Mouse (Mus musculus): ENCODE results near the gene Rhbdf2. TPM values are rescaled to one million over a fixed set of nuclear protein-coding genes. Genes with fewer than 3 reads are reported as not detected.
"Not testable (repeated sequence)": the region's sequence is repeated elsewhere in the genome, so short reads cannot be mapped to it uniquely, and the experiment has no call there.

Rhbdf2 gene
- total RNA-seq (2017): 2.1 and 2.4 TPM in 2 replicates

GRCm38 (mm10) chr11:116626299-116627071 is at the start of gene Rhbdf2:
Gene Rhbdf2, minus strand, starts transcription at chr11:116627019.
- no peak for ATAC-seq (replicated peaks; ENCODE audit: low read depth, poor library complexity, severe bottlenecking)

- no peak for ATAC-seq (replicated peaks; ENCODE audit: low read depth, poor library complexity, severe bottlenecking)
Observed at GRCm38 (mm10) chr11:116676175-116676976, 49.6 kb upstream of the Rhbdf2 start.

DNA sequence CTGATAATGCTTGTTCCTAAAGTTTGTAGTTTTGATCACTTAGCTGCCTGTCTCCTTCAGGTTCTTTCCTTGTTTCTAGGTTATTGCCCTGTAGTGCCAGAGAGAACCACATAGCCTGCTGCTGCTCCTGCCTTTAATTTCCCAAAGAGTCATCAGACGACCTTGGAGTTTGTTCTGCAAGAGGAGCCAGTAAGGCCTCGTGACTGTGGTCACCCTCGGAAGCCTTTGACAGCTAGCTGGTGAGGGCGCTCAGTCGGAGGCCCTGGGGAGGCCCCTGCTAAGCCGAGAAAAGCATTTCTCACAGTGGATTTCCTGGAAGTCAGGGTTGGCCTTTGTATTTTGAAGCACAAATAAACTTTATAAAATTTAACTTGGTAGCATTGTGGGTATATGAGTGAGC is 48.6 kb upstream of the Rhbdf2 start:
- ATAC-seq (replicated peaks; ENCODE audit: low read depth, poor library complexity, severe bottlenecking): not testable (repeated sequence)

GRCm38 (mm10) chr11:116674616-116675379 is 48.0 kb upstream of the Rhbdf2 start:
- no peak for ATAC-seq (replicated peaks; ENCODE audit: low read depth, poor library complexity, severe bottlenecking)

- no peak for ATAC-seq (replicated peaks; ENCODE audit: low read depth, poor library complexity, severe bottlenecking)
Observed at GRCm38 (mm10) chr11:116673410-116673809, 46.6 kb upstream of the Rhbdf2 start.

DNA sequence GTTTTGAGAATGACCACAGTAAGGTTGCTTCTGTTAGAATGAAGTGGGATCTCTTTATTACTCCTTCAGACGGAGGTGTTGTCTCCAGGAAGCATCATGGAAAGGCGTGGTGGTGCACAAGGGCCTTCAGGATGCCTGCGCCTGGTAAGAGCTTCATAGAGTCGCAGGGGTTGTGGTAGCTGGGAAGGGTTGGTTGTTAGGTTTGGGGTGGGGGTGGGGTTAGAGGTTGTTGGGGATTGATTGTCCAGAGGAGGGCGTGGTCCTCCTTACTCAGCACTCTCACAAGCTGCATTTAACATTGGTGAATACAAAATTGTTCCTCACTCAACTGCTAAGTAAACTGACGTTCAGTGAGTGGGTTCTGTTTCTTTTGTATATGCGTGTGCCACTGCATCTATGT is 45.8 kb upstream of the Rhbdf2 start:
- ATAC-seq (replicated peaks; ENCODE audit: low read depth, poor library complexity, severe bottlenecking): no peak

DNA sequence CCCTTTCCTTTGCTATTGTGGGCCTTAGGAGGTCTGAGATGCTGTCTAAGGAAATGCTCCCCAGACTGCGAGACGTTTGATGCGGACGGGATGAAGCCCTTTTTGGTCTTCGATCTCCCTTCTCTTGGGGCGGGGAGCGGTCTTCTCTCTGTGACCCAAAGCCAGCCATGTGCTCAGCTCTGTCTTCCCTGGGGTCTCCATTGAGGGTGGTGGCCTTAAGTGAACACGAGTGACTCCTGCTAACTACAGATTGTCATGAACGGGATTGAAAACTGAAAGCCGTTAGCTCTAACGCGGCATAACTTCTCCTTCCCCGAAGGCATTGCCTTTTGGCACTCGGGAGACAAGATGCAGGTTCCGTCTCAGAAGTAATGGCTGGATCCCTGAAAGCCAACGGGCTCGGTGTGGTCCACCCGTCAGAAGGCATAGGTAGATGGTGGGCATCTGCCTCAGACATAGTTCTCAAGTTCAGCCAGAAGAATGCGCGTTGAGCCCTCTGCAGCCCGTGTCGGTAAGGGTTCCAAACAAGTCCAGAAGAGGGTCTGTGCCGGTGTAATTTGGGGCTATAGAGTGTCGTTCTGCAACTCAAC is 45.1 kb upstream of the Rhbdf2 start:
- no peak for ATAC-seq (replicated peaks; ENCODE audit: low read depth, poor library complexity, severe bottlenecking)

GRCm38 (mm10) chr11:116671112-116671844 is 44.5 kb upstream of the Rhbdf2 start:
- ATAC-seq (replicated peaks; ENCODE audit: low read depth, poor library complexity, severe bottlenecking): peak; percentile 94

GRCm38 (mm10) chr11:116670386-116670785 is 43.6 kb upstream of the Rhbdf2 start:
- no peak for ATAC-seq (replicated peaks; ENCODE audit: low read depth, poor library complexity, severe bottlenecking)

DNA sequence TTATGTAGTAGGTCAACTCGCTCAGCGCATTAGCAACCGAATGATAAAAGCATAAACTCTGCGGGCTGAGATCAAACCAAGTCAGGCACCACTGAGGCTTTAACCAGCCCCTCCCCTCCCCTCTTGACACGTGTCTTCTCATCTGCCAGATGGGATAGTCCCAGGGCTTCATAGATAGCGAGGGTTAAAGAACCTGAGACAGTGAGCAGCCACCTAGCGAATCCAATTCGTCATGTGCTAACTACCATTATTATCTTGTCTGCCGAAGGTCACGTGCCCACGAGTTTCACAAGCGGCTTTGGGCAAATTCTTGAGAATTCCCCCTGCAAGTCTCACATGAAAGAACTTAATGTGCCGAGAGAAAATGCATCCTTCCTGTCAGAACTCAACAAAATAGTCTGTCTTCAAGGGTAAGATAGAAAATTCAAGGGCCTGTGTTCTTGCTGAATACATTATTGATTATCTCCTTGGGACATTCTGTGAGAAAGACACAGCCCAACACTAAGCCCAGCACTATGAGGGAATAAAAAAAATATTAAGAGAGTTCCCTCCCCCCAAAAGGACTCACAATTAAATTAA is 43.1 kb upstream of the Rhbdf2 start:
- no peak for ATAC-seq (replicated peaks; ENCODE audit: low read depth, poor library complexity, severe bottlenecking)

GRCm38 (mm10) chr11:116669316-116669715 is 42.5 kb upstream of the Rhbdf2 start:
- ATAC-seq (replicated peaks; ENCODE audit: low read depth, poor library complexity, severe bottlenecking): no peak

DNA sequence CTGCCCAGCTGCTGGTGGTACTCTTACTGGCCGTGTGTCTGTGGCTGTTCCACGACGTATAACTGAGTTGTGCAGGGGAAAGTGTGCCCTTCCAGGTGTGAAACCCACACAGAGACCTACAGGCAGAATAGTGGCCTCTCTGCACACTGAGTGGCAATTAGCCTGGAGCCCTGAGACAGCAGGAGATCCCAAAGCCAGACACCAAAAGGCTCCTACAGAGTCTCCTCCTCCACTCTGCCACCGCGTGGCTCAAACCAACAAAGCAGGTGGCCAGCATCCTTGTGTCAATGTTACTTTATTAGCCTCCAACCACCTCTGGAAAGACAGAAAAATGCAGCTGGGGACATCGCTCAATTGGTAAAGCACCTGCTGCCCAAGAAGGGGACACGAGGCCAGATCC is 42.0 kb upstream of the Rhbdf2 start:
- ATAC-seq (replicated peaks; ENCODE audit: low read depth, poor library complexity, severe bottlenecking): no peak

DNA sequence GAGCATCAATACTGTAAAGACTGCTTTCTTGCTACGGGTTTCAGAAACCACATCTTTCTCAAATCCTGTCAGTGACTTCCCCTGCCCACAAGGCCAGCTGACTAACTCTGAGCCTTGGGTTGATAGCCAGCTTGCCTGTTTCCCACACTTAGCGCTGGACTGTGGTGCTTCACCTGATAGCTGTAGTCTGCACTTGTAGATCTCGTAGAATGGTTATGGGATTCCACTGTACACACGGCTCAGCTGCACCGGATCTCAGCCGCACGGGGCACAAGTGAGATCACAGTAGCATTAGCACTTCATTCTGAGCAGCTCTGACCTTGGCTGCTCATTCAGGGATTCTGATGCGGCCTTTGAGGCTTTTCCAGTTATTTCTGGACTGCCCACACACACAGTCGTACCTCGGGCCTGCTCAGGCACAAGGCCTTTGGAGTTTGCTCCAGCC is 41.6 kb upstream of the Rhbdf2 start:
- ATAC-seq (replicated peaks; ENCODE audit: low read depth, poor library complexity, severe bottlenecking): 0 out of 2 replicates have a peak, but pooled peaks have one; percentile 20

- no peak for ATAC-seq (replicated peaks; ENCODE audit: low read depth, poor library complexity, severe bottlenecking)
Observed at GRCm38 (mm10) chr11:116667930-116668329, 41.1 kb upstream of the Rhbdf2 start.

DNA sequence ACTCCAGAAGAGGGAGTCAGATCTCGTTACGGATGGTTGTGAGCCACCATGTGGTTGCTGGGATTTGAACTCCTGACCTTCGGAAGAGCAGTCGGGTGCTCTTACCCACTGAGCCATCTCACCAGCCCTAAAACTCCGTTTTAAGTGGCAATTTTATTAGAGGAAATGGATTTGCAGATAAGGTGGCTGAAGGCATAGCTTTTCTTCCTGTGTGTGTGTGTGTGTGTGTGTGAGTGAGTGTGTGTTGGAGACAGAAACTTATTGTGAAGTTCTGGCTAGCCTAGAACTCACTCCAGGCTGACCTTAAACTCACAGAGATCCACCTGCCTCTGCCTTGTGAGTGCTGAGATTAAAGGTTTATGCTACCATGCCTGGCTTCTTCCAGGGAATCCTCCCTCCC is 40.2 kb upstream of the Rhbdf2 start:
- not testable (repeated sequence) for ATAC-seq (replicated peaks; ENCODE audit: low read depth, poor library complexity, severe bottlenecking)

DNA sequence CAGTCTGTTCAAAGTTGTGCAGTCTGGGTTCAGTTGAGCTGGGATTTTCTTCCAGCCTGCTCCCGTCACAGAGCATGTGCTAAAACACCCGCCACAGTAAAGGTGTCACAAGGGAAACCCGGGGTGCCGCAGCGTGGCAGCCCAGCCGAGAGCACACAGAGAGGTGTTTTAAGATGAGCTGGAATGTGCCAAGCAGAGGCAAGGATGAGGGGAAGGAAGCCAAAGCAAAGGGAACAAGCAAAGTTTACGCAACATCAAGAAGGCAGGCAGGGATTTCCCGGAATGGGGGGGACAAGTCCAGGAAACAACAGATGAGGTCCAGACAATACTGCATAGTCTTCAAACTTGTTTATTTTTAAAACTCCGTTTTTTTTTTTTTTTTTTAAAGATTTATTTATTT is 39.7 kb upstream of the Rhbdf2 start:
- ATAC-seq (replicated peaks; ENCODE audit: low read depth, poor library complexity, severe bottlenecking): no peak

- no peak for ATAC-seq (replicated peaks; ENCODE audit: low read depth, poor library complexity, severe bottlenecking)
Observed at GRCm38 (mm10) chr11:116665289-116665688, 38.5 kb upstream of the Rhbdf2 start.

GRCm38 (mm10) chr11:116661948-116662377 is 35.1 kb upstream of the Rhbdf2 start:
- no peak for ATAC-seq (replicated peaks; ENCODE audit: low read depth, poor library complexity, severe bottlenecking)

GRCm38 (mm10) chr11:116661291-116661947 is 34.6 kb upstream of the Rhbdf2 start:
- ATAC-seq (replicated peaks; ENCODE audit: low read depth, poor library complexity, severe bottlenecking): no peak
